Mouse (Mus musculus): ENCODE measurements around the gene Cdhr3.

Gene Cdhr3

GRCm38 (mm10) chr12:33076309-33076708 is 16.4 kb downstream of the Cdhr3 start:
- in situ Hi-C loops (cut with MboI, MseI): no loop called here

- in situ Hi-C loops (cut with MboI, MseI): no loop called here
These were observed 20.6 kb downstream of the Cdhr3 start for GRCm38 (mm10) chr12:33071901-33072672.

GRCm38 (mm10) chr12:33068977-33069376 is 23.7 kb downstream of the Cdhr3 start:
- in situ Hi-C loops (cut with MboI, MseI): no loop called here

GRCm38 (mm10) chr12:33066355-33066754 is 26.3 kb downstream of the Cdhr3 start:
- in situ Hi-C loops (cut with MboI, MseI): no loop called here

GRCm38 (mm10) chr12:33065162-33065561 is 27.5 kb downstream of the Cdhr3 start:
- in situ Hi-C loops (cut with MboI, MseI): no loop called here

GRCm38 (mm10) chr12:33064266-33064665 is 28.4 kb downstream of the Cdhr3 start:
- in situ Hi-C loops (cut with MboI, MseI): loop anchor here (5.0 kb wide), 1 partner anchor 47 kb away; no protein-coding TSS in a partner anchor

- in situ Hi-C loops (cut with MboI, MseI): loop anchor here (5.0 kb wide), 1 partner anchor 46 kb away; no protein-coding TSS in a partner anchor
These were observed 29.4 kb downstream of the Cdhr3 start for GRCm38 (mm10) chr12:33063250-33063649.

- in situ Hi-C loops (cut with MboI, MseI): loop anchor here (5.0 kb wide), 1 partner anchor 45 kb away; no protein-coding TSS in a partner anchor
These were observed 30.3 kb downstream of the Cdhr3 start for GRCm38 (mm10) chr12:33062379-33062778.

- in situ Hi-C loops (cut with MboI, MseI): loop anchor here (5.0 kb wide), 1 partner anchor 44 kb away; no protein-coding TSS in a partner anchor
These were observed 31.0 kb downstream of the Cdhr3 start for GRCm38 (mm10) chr12:33061651-33062050.

- in situ Hi-C loops (cut with MboI, MseI): no loop called here
These were observed 35.2 kb downstream of the Cdhr3 start for GRCm38 (mm10) chr12:33057231-33058048.

- in situ Hi-C loops (cut with MboI, MseI): no loop called here
These were observed 36.1 kb downstream of the Cdhr3 start for GRCm38 (mm10) chr12:33056574-33056973.

GRCm38 (mm10) chr12:33056074-33056473 is 36.6 kb downstream of the Cdhr3 start:
- in situ Hi-C loops (cut with MboI, MseI): no loop called here

- in situ Hi-C loops (cut with MboI, MseI): no loop called here
These were observed 38.9 kb downstream of the Cdhr3 start for GRCm38 (mm10) chr12:33053746-33054145.

GRCm38 (mm10) chr12:33053311-33053710 is 39.4 kb downstream of the Cdhr3 start:
- in situ Hi-C loops (cut with MboI, MseI): no loop called here

GRCm38 (mm10) chr12:33048391-33048790 is 44.3 kb downstream of the Cdhr3 start:
- in situ Hi-C loops (cut with MboI, MseI): no loop called here

GRCm38 (mm10) chr12:33046434-33046833 is 46.2 kb downstream of the Cdhr3 start:
- in situ Hi-C loops (cut with MboI, MseI): no loop called here

- in situ Hi-C loops (cut with MboI, MseI): no loop called here
These were observed 46.9 kb downstream of the Cdhr3 start for GRCm38 (mm10) chr12:33045533-33046361.

GRCm38 (mm10) chr12:33041476-33041875 is 51.2 kb downstream of the Cdhr3 start:
- in situ Hi-C loops (cut with MboI, MseI): no loop called here

GRCm38 (mm10) chr12:33040811-33041210 is 51.9 kb downstream of the Cdhr3 start:
- in situ Hi-C loops (cut with MboI, MseI): no loop called here

- in situ Hi-C loops (cut with MboI, MseI): no loop called here
These were observed 54.0 kb downstream of the Cdhr3 start for GRCm38 (mm10) chr12:33038676-33039075.

- in situ Hi-C loops (cut with MboI, MseI): no loop called here
These were observed 56.8 kb downstream of the Cdhr3 start for GRCm38 (mm10) chr12:33035719-33036521.
